Mouse (Mus musculus): ENCODE data around the gene Fam110a.

The Fam110a gene

GRCm38 (mm10) chr2:151979470-151980354 is at the start of gene Fam110a:
Gene Fam110a (minus strand): TSS chr2:151980219.
- peak within 1 kb of the TSS; percentile 89 for H3K4me3 ChIP-seq (replicated peaks; ENCODE audit: low read length)
- no peak for TF ChIP-seq POU5F1 (IDR thresholded peaks at IDR 0.05; ENCODE audit: borderline replicate concordance, low read length)
- no peak for TF ChIP-seq NANOG (IDR thresholded peaks at IDR 0.05; ENCODE audit: borderline replicate concordance, low read length)
- TF ChIP-seq CTCF (conservative IDR thresholded peaks at IDR 0.05; ENCODE audit: low read length): no peak
- H3K27me3 ChIP-seq (ENCODE audit: insufficient read depth, low read length): peaks cover 14% of the 10 kb centered on the region
- H3K36me3 ChIP-seq (ENCODE audit: insufficient read depth, low read length): peaks cover 3% of the 10 kb centered on the region; the same call in 1 of the 2 replicates
- peaks cover 46% of the 10 kb centered on the region for H3K4me1 ChIP-seq (replicated peaks; ENCODE audit: low read depth, low read length)
- H3K9me3 ChIP-seq (ENCODE audit: low read length): no peaks in the 10 kb centered on the region

GRCm38 (mm10) chr2:152029252-152030082 is 49.4 kb upstream of the Fam110a start:
- Histone ChIP-seq H3K4me3 (replicated peaks; ENCODE audit: low read length) (peak overlapping the region; percentile 81), H3K4me1 (replicated peaks; ENCODE audit: low read depth, low read length) (peaks cover 54% of the 10 kb centered on the region), H3K36me3 (ENCODE audit: insufficient read depth, low read length) (no peaks in the 10 kb centered on the region), H3K9me3 (ENCODE audit: low read length) (no peaks in the 10 kb centered on the region), H3K27me3 (ENCODE audit: insufficient read depth, low read length) (peaks cover 38% of the 10 kb centered on the region)
- TF ChIP-seq POU5F1 (IDR thresholded peaks at IDR 0.05; ENCODE audit: borderline replicate concordance, low read length) (no peak), CTCF (conservative IDR thresholded peaks at IDR 0.05; ENCODE audit: low read length) (peak; percentile 52), NANOG (IDR thresholded peaks at IDR 0.05; ENCODE audit: borderline replicate concordance, low read length) (no peak)

- TF ChIP-seq NANOG (IDR thresholded peaks at IDR 0.05; ENCODE audit: borderline replicate concordance, low read length) (no peak), CTCF (conservative IDR thresholded peaks at IDR 0.05; ENCODE audit: low read length) (no peak), POU5F1 (IDR thresholded peaks at IDR 0.05; ENCODE audit: borderline replicate concordance, low read length) (no peak)
- H3K27me3 ChIP-seq (ENCODE audit: insufficient read depth, low read length): 0 out of 2 replicates have a peak, but pooled peaks cover 4% of the 10 kb centered on the region
- peaks cover 46% of the 10 kb centered on the region for H3K4me1 ChIP-seq (replicated peaks; ENCODE audit: low read depth, low read length)
- no peaks in the 10 kb centered on the region for H3K36me3 ChIP-seq (ENCODE audit: insufficient read depth, low read length)
- H3K4me3 ChIP-seq (replicated peaks; ENCODE audit: low read length): no peak overlapping the region
- H3K9me3 ChIP-seq (ENCODE audit: low read length): no peaks in the 10 kb centered on the region
Measured at GRCm38 (mm10) chr2:152024883-152025422, 44.9 kb upstream of the Fam110a start.

- H3K4me1 ChIP-seq (replicated peaks; ENCODE audit: low read depth, low read length): peaks cover 37% of the 10 kb centered on the region
- H3K9me3 ChIP-seq (ENCODE audit: low read length): no peaks in the 10 kb centered on the region
- no peaks in the 10 kb centered on the region for H3K27me3 ChIP-seq (ENCODE audit: insufficient read depth, low read length)
- H3K4me3 ChIP-seq (replicated peaks; ENCODE audit: low read length): no peak overlapping the region
- TF ChIP-seq POU5F1 (IDR thresholded peaks at IDR 0.05; ENCODE audit: borderline replicate concordance, low read length) (no peak), CTCF (conservative IDR thresholded peaks at IDR 0.05; ENCODE audit: low read length) (peak; percentile 36)
- no peaks in the 10 kb centered on the region for H3K36me3 ChIP-seq (ENCODE audit: insufficient read depth, low read length)
Measured at GRCm38 (mm10) chr2:152022022-152022421, 42.0 kb upstream of the Fam110a start.

- Histone ChIP-seq H3K36me3 (ENCODE audit: insufficient read depth, low read length) (no peaks in the 10 kb centered on the region), H3K9me3 (ENCODE audit: low read length) (no peaks in the 10 kb centered on the region), H3K4me3 (replicated peaks; ENCODE audit: low read length) (0 out of 2 replicates have a peak overlapping the region, but pooled peaks have one; percentile 1), H3K27me3 (ENCODE audit: insufficient read depth, low read length) (no peaks in the 10 kb centered on the region), H3K4me1 (replicated peaks; ENCODE audit: low read depth, low read length) (peaks cover 52% of the 10 kb centered on the region)
- TF ChIP-seq NANOG (IDR thresholded peaks at IDR 0.05; ENCODE audit: borderline replicate concordance, low read length) (no peak), CTCF (conservative IDR thresholded peaks at IDR 0.05; ENCODE audit: low read length) (peak; percentile 90)
Measured at GRCm38 (mm10) chr2:152020255-152020654, 40.2 kb upstream of the Fam110a start.

- Histone ChIP-seq H3K9me3 (ENCODE audit: low read length) (no peaks in the 10 kb centered on the region), H3K36me3 (ENCODE audit: insufficient read depth, low read length) (no peaks in the 10 kb centered on the region), H3K4me3 (replicated peaks; ENCODE audit: low read length) (0 out of 2 replicates have a peak overlapping the region, but pooled peaks have one; percentile 17), H3K27me3 (ENCODE audit: insufficient read depth, low read length) (no peaks in the 10 kb centered on the region), H3K4me1 (replicated peaks; ENCODE audit: low read depth, low read length) (peaks cover 64% of the 10 kb centered on the region)
- TF ChIP-seq POU5F1 (IDR thresholded peaks at IDR 0.05; ENCODE audit: borderline replicate concordance, low read length) (no peak), NANOG (IDR thresholded peaks at IDR 0.05; ENCODE audit: borderline replicate concordance, low read length) (no peak), CTCF (conservative IDR thresholded peaks at IDR 0.05; ENCODE audit: low read length) (no peak)
Measured at GRCm38 (mm10) chr2:152016666-152017065, 36.6 kb upstream of the Fam110a start.

- H3K9me3 ChIP-seq (ENCODE audit: low read length): no peaks in the 10 kb centered on the region
- H3K4me1 ChIP-seq (replicated peaks; ENCODE audit: low read depth, low read length): peaks cover 64% of the 10 kb centered on the region
- peak overlapping the region; percentile 17; the same call in 1 of the 2 replicates for H3K4me3 ChIP-seq (replicated peaks; ENCODE audit: low read length)
- no peaks in the 10 kb centered on the region for H3K27me3 ChIP-seq (ENCODE audit: insufficient read depth, low read length)
- H3K36me3 ChIP-seq (ENCODE audit: insufficient read depth, low read length): no peaks in the 10 kb centered on the region
- TF ChIP-seq CTCF (conservative IDR thresholded peaks at IDR 0.05; ENCODE audit: low read length) (no peak), NANOG (IDR thresholded peaks at IDR 0.05; ENCODE audit: borderline replicate concordance, low read length) (no peak), POU5F1 (IDR thresholded peaks at IDR 0.05; ENCODE audit: borderline replicate concordance, low read length) (no peak)
Measured at GRCm38 (mm10) chr2:152015997-152016396, 36.0 kb upstream of the Fam110a start.

GRCm38 (mm10) chr2:152012701-152013100 is 32.7 kb upstream of the Fam110a start:
- Histone ChIP-seq H3K27me3 (ENCODE audit: insufficient read depth, low read length) (no peaks in the 10 kb centered on the region), H3K36me3 (ENCODE audit: insufficient read depth, low read length) (no peaks in the 10 kb centered on the region), H3K4me3 (replicated peaks; ENCODE audit: low read length) (peak overlapping the region; percentile 67), H3K4me1 (replicated peaks; ENCODE audit: low read depth, low read length) (peaks cover 85% of the 10 kb centered on the region), H3K9me3 (ENCODE audit: low read length) (no peaks in the 10 kb centered on the region)
- TF ChIP-seq NANOG (IDR thresholded peaks at IDR 0.05; ENCODE audit: borderline replicate concordance, low read length): peak; percentile 19; the same call in 1 of the 2 replicates
- no peak for TF ChIP-seq CTCF (conservative IDR thresholded peaks at IDR 0.05; ENCODE audit: low read length)
